14 mouse cellular contexts compared by ENCODE assay signal in the genomic region with DNA sequence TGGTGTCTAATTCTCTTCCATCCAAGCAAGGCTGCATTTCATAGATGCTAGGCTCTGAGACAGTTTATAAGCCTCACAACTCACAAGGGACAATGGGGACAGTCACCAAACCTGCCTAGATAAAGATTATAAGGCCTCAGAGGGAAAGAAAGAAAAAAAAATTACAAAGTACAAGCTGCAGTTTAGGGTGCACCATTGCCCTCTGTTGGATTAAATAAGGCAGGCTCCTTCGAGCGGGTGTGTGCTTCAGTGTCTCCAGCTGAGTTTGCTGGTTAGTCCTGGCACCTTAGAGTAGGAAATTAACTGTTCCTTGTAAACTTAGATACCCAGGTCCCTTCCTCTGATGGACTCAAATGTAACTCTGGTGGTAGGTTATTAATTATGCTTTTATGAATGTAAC. TPM values are rescaled to one million over a fixed set of nuclear protein-coding genes. Genes with fewer than 3 reads are reported as not detected.
DNase-seq lines count a peak whose midpoint lies in the region; ATAC-seq and TF ChIP-seq lines count a peak whose summit lies in the region.
"Had no signal": no experiment of that assay in that cellular context is flagged by ENCODE, and none has a peak within 500 bp of the region (broad histone marks: within the 10 kb centered on the region; RNA-seq: fewer than 3 reads in every experiment).

No protein-coding gene starts in this region.

- ATAC-seq in common myeloid progenitor, adult 5-6 weeks (replicated peaks; ENCODE audit: low read depth, poor library complexity, severe bottlenecking), result peak; percentile 31; the same call in 1 of the 2 replicates

- no peak for TF ChIP-seq POLR2A in cerebellum, adult 2 months (IDR thresholded peaks at IDR 0.05; ENCODE audit: borderline replicate concordance, insufficient read depth, low read length)

- no peak overlapping the region for H3K27ac ChIP-seq in cerebellum, adult 2 months (ENCODE audit: insufficient read depth, low read length)
- H3K27ac ChIP-seq: forebrain, embryonic 10.5 days; hindbrain, embryonic 13.5 days; limb, embryonic 12.5 days; neural tube, embryonic 13.5 days had no signal

- DNase-seq in cerebellum, adult 2 months, result no peak
- DNase-seq in cerebellum, adult 9-10 months, result no peak
- peak; percentile 48 to 61 for DNase-seq in left cerebral cortex, postnatal 14 days (ENCODE audit: low spot score in 2 of 2)
- no peak for DNase-seq in left cerebral cortex, adult 8-10 months (ENCODE audit: low spot score in 2 of 2)
- peak; percentile 68 for DNase-seq in A20 (ENCODE audit: low read depth, low spot score)
- no peak for DNase-seq in adrenal gland, postnatal 25 days
- DNase-seq in heart, postnatal 36 days, result no peak
- DNase-seq: gastrocnemius, postnatal 36 days had no signal

- intact Hi-C loops in left cerebral cortex, postnatal 14 days (cut with DNase I), result loop anchor here (5.0 kb wide), 2 partner anchors 86 to 331 kb away; a partner anchor contains a TSS
- intact Hi-C loops in heart, postnatal 36 days (cut with DNase I), result no loop called here

- no peak overlapping the region for H3K4me3 ChIP-seq in cerebellum, adult 2 months (replicated peaks; ENCODE audit: insufficient read depth, low read depth, low read length)
- H3K4me3 ChIP-seq: forebrain, embryonic 10.5 days; hindbrain, embryonic 13.5 days; limb, embryonic 12.5 days; neural tube, embryonic 13.5 days had no signal

- H3K4me1 ChIP-seq in cerebellum, adult 2 months (ENCODE audit: control insufficient read depth, insufficient read depth, low read length), result peaks cover 18% of the 10 kb centered on the region

- no peaks in the 10 kb centered on the region for H3K27me3 ChIP-seq in cerebellum, adult 2 months (ENCODE audit: control insufficient read depth, insufficient read depth, low read length)

- peak; percentile 14; the same call in 1 of the 2 replicates for TF ChIP-seq CTCF in cerebellum, adult 2 months (IDR thresholded peaks at IDR 0.05; ENCODE audit: borderline replicate concordance, insufficient read depth, low read depth, low read length)

- 69% methylated on average over 2 of the region's 2 CpGs for WGBS in cerebellum, adult 2 months

RNA-seq across cellular contexts. Expression of a gene that starts 45.4 kb away (rescaled TPM):
- 0.08 and 0.16 TPM in 2 replicates for polyA plus RNA-seq in cerebellum, adult 2 months (2012; rRNA removed)
- 1 to 10 TPM in 1 of 2 experiments, under 1 TPM in 1; 0.87 to 1.0 TPM for total RNA-seq in left cerebral cortex, postnatal 14 days (2021)
- under 1 TPM; 0.16 to 0.84 (median 0.79) TPM for total RNA-seq in left cerebral cortex, adult 8-10 months (2022)
- total RNA-seq in common myeloid progenitor, adult 5-6 weeks (2017), result 1.2 and 4.0 TPM in 2 replicates
- total RNA-seq in adrenal gland, postnatal 25 days (2021), result 0.38 and 0.49 TPM in 2 replicates
- 1 to 10 TPM in 1 of 2 experiments, under 1 TPM in 1; 0.46 to 1.3 TPM for total RNA-seq in heart, postnatal 36 days (2021)

RNA-seq across cellular contexts. Expression of a gene that starts 52.9 kb away (rescaled TPM):
- polyA plus RNA-seq in cerebellum, adult 2 months (2012; rRNA removed), result not detected in 2 replicates
- under 1 TPM in 1 of 2 experiments, not detected in 1; 0.15 TPM for total RNA-seq in left cerebral cortex, postnatal 14 days (2021)
- total RNA-seq in left cerebral cortex, adult 8-10 months (2022), result not detected
- total RNA-seq in common myeloid progenitor, adult 5-6 weeks (2017), result not detected in 2 replicates
- not detected in 2 replicates for total RNA-seq in adrenal gland, postnatal 25 days (2021)
- not detected for total RNA-seq in heart, postnatal 36 days (2021)
- total RNA-seq: gastrocnemius, postnatal 36 days had no signal
- polyA plus RNA-seq: forebrain, embryonic 10.5 days; hindbrain, embryonic 13.5 days; large intestine, adult 2 months; limb, embryonic 12.5 days; neural tube, embryonic 13.5 days had no signal

RNA-seq across cellular contexts. Expression of a gene that starts 53.8 kb away (rescaled TPM):
- 0.25 and 0.35 TPM in 2 replicates for polyA plus RNA-seq in cerebellum, adult 2 months (2012; rRNA removed)
- total RNA-seq in left cerebral cortex, postnatal 14 days (2021), result under 1 TPM; 0.37 to 0.53 TPM
- under 1 TPM; 0.28 to 0.50 (median 0.43) TPM for total RNA-seq in left cerebral cortex, adult 8-10 months (2022)
- total RNA-seq in common myeloid progenitor, adult 5-6 weeks (2017), result not detected in 2 replicates
- total RNA-seq in adrenal gland, postnatal 25 days (2021), result 0.15 TPM in 1 of 2 replicates, not detected in the other
- under 1 TPM in 1 of 2 experiments, not detected in 1; 0.17 TPM for total RNA-seq in heart, postnatal 36 days (2021)

Comparison
In these comparisons a context has a peak if more than half of its experiments do, and no peak if none do; other contexts are left out.
1. DNase-seq: peak in left cerebral cortex, postnatal 14 days (2 of 2) and A20 (single experiment); none in cerebellum, adult 2 months (0 of 2), cerebellum, adult 9-10 months (single experiment), left cerebral cortex, adult 8-10 months (0 of 2), adrenal gland, postnatal 25 days (single experiment) and heart, postnatal 36 days (0 of 2).